Mouse (Mus musculus) adrenal gland, adult 18-20 months (tissue): Measurements from ENCODE around the gene Bcl2l11. TPM values are rescaled to one million over a fixed set of nuclear protein-coding genes. Genes with fewer than 3 reads are reported as not detected.
A peak's percentile ranks its signal among the peaks of the same experiment; 100 is the strongest.

Source experiments
- DNase-seq, 2 experiments: peaks; one replicate each; pipeline ENCODE4 v3.0.0; 2021 to 2022; ENCODE audit warnings: low spot score in 2 of 2
- total RNA-seq, 2 experiments: library from RNA; stranded (reverse); gene quantifications; 1 replicate in 1 of 2; 2 replicates in 1 of 2; pipeline ENCODE4 v1.2.3; 2021

Bcl2l11 gene
- total RNA-seq, 2 experiments from 2014 or later, result 10.7 to 23.0 TPM

DNA sequence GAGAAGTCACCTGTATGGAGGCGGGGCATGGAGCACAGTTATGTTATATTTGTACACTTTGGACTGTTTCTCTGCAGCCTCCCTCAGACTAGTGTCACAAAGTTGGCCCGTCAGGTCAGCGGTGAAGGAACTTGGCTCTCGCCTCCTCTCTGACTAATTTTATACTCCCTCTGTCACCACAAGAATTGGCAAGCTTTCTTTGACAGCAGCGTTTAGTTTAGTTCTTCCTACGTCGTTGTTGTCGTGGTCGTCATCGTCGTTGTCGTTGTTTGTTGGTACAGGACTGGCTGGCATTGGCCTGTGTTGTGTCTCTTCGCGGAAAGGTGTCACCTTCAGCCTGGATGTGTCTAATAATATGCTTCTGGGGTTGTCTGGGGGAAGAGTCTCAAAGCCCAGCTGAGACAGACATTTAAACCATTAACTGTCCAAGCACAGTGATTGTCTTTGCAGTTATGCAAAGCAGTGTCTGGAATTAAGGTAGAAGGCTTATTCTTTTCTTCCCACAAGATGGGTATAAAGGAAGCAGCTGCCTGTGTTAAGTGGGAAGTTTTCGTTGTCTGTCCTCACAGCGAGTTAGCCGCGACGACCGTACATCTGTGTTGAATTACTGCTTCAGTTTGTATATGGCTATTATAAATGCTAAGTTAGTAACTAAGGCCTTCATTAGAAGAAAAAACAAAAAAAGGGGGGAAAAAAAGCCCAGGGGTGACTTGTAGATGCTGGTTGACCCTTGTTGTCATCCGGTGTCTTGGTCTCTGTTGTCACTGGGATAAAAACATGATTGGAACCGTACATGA is 11.8 kb downstream of the Bcl2l11 start:
- DNase-seq, result no peak

DNA sequence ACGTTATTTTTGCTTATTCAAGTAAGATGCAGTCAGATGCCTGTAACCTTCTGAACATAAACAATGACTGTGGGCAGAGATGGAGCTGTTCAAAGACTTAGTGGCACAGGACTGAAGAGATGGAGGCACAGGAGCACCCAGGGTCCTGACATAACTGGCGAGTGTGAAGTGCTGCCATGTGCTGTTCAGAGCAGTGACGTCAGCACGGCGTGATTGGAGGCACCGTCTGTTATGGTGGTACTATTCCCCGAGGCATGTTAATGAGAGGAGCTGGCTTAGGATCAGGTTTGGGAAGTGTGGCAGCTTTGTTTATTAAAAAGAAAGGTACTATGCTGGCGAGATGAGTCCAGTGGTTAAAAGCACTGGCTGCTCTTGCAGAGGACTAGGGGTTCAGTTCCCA is 13.1 kb downstream of the Bcl2l11 start:
- DNase-seq, result no peak

DNA sequence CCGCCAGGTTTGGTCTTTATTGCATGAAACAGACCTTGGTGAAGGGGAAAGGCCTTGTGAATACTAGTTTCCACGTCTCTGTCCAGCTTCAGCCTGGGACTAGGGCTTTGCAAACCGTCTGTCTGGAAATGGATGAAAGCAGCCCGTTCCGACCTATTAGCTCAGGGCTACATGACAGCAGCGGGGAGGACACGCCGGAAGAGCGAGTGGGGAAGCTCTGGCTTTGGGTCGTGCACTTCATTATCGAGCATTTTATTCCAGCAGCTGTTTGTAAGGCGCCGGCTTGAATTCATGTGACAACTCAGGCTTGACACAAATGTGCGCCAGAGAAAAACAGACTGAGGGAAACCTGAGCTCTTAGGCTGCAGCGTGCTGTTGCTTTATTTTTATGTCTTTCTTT is 13.9 kb downstream of the Bcl2l11 start:
- DNase-seq, result no peak

DNA sequence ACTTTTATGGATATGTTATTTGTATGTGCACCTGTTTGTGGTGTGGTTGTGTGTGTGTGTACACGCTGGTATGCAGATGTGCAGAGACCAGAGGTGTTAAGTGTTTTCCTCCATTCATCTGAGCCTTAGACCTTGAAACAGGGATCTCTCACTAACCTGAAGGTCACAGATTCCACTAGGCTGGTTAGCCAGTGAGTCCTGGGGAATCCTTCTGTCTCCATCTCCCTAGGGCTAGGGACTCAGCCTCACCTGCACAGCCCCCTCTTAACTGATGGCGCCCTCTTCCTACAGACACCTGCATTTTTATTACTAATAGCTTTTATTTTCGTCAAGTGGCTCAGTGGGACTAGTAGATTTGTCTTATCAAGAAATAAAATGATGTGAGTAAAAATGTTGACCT is 14.3 kb downstream of the Bcl2l11 start:
- no peak for DNase-seq

DNA sequence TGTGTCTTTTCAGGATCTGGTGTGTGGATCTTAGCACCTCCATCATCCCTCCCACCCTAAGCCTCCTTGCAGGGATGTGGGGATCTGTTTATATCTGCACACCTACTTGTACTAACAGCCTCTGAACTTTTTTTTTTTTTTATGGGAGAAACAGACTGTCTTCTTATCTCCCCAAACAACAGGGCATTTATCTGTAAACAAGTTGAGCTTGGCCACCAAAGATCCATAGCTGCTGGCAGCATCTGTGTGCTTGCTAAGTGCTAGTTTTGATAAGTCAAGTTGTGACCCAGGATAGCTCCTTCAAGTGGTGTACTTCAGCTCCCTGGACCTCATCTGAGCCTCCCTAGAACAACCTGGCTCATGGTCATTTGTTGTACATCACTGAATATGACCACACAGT is 18.2 kb downstream of the Bcl2l11 start:
- DNase-seq, result no peak

DNA sequence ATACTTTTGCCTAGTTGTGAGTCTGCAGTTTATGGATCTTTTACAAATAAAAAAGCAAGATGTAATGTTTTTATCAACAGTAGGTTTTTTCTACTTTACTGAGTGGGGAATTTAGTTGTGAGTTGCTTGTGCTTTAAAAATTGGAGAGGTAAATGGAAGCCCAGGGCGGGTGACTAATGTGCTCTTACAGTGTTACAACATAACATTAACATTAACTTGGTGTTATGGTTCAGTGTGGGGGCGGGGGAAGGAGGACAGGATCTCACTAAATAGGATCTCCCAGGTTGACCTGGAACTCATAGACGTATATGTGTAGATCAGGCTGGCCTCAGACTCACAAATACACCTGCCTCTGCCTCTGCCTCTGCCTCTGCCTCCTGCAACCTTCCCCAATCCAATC is 19.6 kb downstream of the Bcl2l11 start:
- DNase-seq, result no peak

DNA sequence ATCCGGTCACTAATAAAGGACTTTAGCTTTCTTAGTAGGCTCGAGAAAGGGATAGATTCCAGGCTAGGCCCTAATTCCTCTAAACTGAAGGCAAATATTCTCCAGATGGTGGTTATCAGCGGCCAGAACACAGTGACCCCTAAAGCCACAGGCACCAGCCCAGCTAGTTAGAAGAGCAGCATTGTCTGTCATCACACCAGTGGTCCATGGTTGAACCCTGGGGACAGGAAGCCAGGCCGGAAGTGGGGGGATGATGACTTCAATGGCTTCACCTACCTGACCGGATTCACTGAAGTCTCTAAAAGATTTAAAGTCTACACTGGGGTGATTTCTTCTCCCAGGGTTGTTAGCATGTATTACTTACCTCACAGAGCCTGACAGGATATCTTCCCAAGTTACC is 23.8 kb downstream of the Bcl2l11 start:
- DNase-seq, result no peak

DNA sequence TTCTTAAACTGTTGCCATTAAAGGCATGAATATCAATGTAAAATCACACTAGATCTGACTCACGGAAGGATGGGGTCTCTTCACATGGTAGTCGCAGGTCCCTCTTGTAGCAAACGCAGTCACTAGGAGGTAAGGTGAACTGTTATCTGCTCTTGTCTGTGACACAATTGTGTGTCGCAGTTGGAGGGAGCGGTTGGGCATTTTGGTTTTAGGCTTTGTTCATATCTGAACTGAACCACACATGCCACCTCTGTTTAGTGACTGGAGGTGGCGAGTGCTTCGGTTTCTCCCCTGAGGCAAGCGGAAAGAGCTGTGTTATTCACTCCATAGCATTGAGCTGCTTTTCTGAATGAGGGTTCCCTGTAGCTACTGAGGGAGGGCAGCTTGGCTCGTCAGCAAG is 26.4 kb downstream of the Bcl2l11 start:
- DNase-seq, result no peak

DNA sequence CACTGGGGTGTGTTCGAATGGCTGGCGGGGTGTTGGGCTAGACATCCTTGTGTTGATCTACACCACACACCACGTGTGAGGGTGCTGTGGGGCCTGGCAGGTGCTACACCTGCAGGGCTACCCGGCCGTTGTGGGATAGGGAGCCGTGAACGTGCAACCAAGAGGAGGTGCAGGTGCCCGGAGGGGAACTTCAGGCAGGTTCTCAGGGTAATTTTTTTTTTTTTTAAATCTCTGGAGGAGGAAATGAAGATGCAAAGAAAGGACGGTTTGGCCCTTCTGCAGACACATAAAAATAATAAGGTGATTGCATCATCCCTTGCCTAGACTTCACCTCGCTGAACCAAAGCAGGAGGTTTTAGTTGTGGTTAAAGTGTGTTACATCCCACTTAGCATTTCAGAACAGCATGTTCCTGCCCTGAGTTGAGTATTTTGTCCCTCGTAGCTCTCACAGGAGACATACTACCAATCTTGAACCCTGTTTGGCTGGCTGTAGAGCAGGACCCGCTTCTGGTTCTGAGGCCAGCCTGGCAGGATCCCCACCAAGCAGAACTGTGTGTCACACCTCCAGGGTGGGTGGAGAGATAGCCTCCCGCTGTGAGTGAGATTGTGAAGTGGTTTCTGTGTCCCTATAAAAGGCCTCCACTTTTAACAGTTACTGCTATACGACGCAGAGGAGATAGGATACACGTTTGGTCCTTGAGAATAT is 27.2 kb downstream of the Bcl2l11 start:
- no peak for DNase-seq

DNA sequence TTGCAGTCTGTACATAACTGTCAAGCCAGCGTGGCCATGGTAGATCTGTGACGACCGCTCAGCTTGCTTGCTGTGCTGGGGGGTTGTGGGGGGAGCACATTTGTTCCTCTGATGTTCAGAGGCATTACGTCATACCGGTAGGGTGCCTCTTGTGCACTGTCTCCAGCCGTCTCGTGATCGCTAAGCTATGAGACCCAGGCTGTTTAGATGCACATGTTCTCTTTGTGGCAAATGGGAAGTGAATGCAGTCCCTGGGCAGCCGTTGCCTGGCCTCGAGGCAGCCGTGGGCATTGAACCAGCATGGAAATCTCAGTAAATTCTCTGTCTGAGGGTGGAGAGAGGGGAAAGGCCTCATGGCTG is 27.7 kb downstream of the Bcl2l11 start:
- no peak for DNase-seq

DNA sequence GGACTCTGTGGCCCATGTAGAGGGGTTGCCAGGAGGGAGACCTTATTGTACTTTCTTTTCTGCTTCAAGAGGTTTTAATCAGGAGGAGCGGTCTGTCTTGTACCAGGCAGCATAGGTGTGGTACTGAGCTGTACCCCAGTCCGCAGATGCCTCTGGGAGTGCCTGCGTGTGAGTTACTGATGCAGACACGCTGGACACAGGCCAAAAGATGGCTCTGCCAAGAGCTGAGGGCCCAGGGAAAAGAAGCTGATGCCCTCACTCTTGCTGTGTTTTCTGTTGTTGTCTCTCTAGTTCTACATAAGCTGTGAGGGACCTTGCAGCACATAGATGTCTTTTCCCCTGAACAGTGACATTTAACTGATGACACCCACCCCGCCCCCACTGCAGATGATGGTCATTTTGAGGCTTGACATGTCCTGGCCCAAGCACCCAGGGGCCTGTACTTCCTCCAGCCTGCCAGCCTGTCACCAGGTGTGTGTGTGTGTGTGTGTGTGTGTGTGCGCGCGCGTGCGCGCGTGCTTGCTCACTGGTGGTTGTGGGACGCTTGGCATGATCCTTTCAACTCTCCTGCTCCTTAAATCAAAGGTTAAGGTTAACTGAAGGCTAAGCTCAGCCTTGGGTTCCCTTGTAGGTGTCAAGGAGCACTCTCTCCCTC is 29.7 kb downstream of the Bcl2l11 start:
- DNase-seq, result peak in 1 of 2 experiments; percentile 40

DNA sequence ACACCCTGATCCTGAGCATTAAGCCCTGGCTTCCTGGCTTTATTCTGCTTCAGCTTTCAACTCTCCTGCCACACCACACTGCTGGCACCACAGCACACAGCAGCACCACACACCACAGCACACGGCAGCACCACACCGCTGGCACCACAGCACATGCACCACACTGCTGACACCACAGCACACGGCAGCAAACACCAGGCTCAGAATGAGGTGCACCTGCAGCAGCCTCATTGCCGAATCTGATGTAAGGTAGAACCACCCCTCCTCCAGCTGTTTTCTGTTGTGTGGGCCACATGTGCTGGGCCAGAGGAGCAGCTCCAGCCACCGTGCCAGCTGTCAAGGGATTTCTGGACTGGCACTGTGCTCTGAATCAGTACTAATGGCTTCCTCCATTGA is 30.2 kb downstream of the Bcl2l11 start:
- no peak for DNase-seq

DNA sequence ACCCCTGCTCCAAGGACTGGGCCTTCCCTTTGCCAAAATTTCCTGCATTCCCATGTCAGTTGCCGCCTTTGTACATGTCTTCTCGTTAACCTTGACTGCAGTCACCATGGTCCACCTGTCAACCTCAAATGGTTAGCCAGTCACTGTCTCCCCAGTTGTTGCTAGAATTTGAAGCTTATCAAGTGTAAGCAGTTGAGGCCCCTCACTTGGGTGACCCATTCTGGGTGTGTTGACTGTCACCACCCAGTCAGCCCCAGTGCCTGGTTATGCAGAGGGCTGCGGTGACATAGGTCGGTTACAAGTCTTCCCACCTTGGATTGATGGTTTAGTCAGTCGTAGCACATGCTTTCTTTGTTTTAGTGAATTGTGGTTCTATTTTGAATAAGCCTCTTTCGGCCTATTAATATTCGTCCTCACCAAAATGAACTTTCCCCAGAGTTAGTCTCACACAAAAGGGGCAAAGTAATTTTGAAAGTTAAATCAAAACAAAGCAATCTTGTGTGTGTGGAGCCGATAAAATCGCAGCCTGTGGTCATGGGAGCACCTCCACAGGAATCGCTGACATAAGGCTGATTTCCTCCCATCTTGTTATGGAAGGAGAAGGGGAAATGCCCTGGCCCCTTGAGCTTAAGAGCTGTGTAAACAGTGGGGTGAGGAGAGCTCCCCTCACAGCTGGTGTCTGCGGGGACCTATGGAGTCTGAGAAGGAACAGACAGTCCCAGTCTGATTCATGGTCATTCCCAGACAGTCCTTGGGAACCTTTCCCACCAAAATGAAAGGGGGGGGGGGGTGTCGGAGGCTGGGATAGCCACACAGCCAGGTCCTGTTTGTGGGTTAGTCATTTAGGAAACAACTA is 30.9 kb downstream of the Bcl2l11 start:
- no peak for DNase-seq

DNA sequence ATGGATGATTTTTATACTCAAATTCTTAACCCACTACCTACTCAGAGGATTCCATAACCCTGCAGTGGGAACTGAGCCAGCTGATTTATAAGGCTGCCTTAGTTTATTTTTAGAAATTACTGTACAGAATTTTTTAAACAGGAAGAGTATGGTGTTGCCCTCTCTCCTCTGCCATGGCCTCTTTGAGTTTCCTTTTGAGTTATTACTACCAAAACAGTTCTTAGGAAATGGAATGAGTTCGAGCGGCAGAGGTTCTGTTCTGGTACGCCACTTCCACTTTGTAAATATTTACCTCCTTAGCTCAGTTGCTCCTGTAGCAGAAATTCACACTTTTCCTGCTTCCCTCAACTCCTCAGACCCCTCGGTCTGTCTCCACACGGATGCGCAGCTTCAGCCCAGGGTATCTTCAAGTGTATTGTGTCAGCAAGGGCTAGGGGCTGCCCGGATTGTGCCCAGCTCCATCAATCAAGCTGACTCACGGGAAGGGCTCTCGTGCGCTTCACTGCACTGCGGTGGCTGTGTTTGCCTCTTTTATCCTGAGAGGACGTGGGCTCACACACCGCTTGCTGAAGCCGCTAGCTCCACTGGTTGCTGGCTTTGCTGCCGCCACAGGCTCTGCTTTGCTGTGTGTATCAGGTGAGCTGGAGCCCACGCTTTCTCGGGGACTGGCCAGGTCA is 33.0 kb downstream of the Bcl2l11 start:
- no peak for DNase-seq

DNA sequence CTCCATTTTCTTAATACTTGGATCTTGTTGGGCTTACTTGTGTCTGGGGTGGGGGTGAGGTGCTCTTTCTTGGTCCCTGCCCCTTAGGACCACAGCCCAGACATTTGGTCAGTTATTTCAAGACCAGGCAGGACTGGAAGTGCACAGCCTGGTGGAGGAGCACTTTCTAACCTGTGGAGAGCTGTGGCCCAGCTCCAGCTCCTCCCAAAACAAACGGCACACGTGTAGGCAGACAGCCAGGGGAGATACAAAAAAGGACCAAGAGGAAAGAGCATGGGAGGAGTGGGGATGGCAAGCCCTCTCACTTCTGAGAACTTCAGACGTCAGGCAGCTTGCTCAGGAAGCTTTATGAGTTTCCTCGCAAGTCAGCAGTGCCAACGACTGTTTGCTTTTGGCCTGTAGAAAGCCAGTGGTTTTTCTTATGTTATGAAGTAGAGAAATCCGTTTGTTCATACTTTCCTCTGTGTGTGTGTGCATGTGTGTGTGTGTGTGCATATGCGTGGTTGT is 33.8 kb downstream of the Bcl2l11 start:
- DNase-seq, result no peak

DNA sequence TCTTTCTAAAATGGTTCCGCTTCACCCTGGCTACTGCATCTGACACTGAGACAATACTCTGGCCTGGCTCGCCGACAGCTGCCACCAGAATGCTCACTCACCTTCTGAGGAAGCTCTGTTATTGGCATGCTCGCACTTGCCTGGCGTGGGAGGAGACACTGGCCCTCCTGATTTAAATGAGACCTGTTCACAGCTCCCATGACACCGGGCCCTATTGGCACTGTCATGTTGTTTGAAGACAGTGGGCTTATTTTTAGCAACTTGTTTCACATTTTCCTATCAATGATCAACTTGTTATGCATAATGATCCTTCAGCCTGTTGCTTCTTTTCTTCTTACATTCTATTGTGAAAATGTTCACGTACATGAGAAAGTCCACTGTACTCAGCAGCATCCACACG is 37.3 kb downstream of the Bcl2l11 start:
- no peak for DNase-seq

DNA sequence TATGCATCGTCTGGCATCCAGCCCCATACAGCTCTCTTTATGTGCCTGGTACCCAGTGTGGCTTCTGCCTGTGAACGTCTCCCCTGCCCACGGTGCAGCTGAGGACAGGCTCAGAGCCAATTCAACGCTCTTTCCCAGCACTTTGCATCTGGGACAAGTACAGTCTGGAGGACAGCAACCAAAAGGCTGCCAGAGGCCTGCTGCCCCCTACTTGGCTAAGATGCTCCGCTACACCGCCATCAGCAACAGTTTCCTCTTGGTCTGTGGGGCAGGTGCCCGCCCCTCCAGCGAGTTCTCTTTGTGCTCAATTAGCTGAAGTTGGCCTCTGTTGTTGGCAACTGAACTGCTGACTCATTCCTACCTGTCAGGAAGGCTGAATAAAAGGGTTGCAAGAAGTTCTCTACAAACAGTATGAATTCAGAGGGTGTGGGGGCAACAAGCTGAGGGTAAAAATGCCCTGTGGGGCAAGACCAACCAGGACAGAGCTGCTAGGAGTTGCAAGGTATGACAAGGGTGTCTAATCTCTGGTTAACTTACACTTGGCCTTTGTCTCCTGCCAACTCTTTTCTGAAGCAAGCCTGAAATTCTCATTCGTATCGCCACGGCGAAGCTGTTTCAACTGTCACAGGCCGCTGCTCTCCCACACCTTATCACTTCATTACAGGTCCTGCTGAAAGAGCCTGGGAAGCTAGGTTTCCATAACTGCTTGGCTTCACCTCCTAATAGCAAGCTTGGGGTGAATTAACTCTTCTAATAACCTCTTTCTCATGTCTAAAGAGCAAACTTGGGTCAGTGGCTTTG is 41.0 kb downstream of the Bcl2l11 start:
- no peak for DNase-seq

DNA sequence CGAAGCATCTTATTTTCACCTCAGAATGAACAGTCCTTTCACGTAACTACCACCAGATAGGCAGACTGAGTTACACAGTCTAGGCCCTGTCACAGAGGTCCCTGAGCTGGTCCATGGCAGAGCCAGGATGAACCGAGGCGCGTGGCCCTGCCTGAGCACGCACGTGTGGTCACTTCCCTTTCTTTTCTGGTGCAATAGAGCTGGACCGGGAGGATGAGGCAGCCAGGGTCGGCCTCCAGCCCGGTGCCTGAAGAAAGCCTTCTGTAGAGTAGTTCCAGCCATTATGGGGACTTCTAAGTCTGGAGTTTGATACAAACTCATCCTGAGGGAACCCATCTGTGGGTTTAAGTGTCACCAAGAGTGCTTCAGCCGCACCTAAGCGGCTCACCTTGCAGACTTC is 42.1 kb downstream of the Bcl2l11 start:
- no peak for DNase-seq

DNA sequence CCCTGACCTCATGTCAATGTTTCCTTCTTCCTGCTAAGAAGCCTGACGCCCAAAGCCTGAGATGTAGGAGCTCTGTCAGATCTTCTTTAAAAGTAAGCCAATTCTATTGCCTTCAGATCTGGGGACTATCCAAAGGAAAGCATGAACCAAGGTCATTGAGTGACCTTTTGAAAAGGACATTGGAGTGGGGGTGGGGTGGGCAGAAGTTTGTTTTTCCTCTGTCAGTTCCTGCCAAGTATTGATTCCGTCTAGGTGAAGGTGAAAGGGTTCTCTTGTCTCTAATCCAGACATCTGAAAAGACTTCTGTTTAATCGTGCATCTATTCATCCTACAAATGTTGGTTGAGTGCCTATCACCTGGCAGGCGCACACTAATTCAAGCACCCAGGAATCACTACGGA is 43.6 kb downstream of the Bcl2l11 start:
- DNase-seq, result no peak

DNA sequence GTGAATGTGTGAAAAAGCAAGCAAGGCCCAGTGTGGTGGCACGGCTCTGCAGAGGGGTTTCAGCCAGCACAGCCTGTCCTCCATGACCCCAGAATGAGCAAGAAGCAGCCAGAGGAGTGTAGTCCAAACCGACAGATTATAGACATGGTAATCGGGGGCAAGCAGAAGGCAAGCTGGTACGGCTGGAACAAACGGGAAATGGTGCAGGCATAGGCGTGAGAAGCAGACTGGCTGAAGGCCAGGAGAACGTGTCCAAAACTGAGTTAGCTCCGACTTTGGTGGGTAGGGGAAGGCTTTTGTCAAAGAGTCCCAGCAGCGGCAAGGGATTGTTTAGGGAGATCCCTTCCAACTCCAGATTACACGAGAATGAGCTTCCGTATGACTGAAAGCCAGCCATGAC is 44.1 kb downstream of the Bcl2l11 start:
- DNase-seq, result no peak
